Mouse (Mus musculus): ENCODE results near the gene Olfr98.

DNA sequence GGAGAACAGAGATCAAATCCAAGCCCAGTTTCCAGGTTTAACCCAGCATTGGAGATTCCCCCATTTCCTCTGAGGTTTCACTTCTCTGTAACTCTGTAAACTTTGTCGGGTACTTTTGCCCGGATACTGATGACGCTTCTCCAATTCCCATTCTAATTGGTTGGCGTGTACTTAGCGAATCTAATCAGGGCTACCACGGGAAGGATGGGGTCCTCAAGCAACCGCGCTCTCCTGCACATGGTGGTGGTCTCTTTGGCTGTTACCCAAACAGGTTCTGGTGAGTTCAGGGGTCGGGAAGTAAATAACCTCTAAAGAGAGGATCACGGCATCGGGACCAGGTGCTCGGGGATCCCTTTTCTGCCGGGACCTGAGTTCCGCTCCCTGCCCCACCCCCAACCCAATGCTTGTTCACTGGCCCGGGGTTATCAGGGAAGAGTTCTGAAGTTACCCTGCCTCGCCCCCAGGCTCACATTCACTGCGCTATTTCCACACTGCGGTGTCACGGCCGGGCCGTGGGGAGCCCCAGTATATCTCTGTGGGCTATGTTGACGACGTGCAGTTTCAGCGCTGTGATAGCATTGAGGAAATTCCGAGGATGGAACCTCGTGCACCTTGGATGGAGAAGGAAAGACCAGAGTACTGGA is 6.6 kb upstream of the Olfr98 start, which contains the start of gene H2-M3:
- TF ChIP-seq CTCF (IDR thresholded peaks at IDR 0.05; ENCODE audit: extremely low read depth, insufficient read length, insufficient replicate concordance, low read depth, low read length) (no peak), POLR2A (IDR thresholded peaks at IDR 0.05; ENCODE audit: low read depth, low read length) (no peak)

Measured in small intestine, adult 2 months (tissue).